Mouse (Mus musculus) brain, adult 2 months (tissue): ENCODE results near the gene Slc5a5.

Experiments
- DNase-seq: peaks from one replicate; pipeline ENCODE4 v3.0.0; 2011; ENCODE audit warnings: low read depth, low spot score

Slc5a5 gene

GRCm38 (mm10) chr8:70880546-70880945 is 12.0 kb downstream of the Slc5a5 start:
- peak; percentile 71 for DNase-seq

- peak; percentile 96 for DNase-seq
Measured at GRCm38 (mm10) chr8:70880126-70880525, 12.4 kb downstream of the Slc5a5 start.

- DNase-seq: peak; percentile 88
Measured at GRCm38 (mm10) chr8:70879500-70879899, 13.1 kb downstream of the Slc5a5 start.

- no peak for DNase-seq
Measured at GRCm38 (mm10) chr8:70878178-70878577, 14.4 kb downstream of the Slc5a5 start.

- no peak for DNase-seq
Measured at GRCm38 (mm10) chr8:70876382-70876781, 16.2 kb downstream of the Slc5a5 start.

GRCm38 (mm10) chr8:70874441-70874840 is 18.1 kb downstream of the Slc5a5 start:
- no peak for DNase-seq

- DNase-seq: peak; percentile 97
Measured at GRCm38 (mm10) chr8:70873364-70873985, 19.1 kb downstream of the Slc5a5 start, which contains the start of gene Ccdc124. Gene Ccdc124, minus strand, starts transcription at chr8:70873935.

GRCm38 (mm10) chr8:70872643-70873363 is 19.8 kb downstream of the Slc5a5 start:
- peak; percentile 48 for DNase-seq

- no peak for DNase-seq
Measured at GRCm38 (mm10) chr8:70871195-70871807, 21.3 kb downstream of the Slc5a5 start.

- peak; percentile 86 for DNase-seq
Measured at GRCm38 (mm10) chr8:70869601-70870041, 22.9 kb downstream of the Slc5a5 start.

GRCm38 (mm10) chr8:70869199-70869571 is 23.4 kb downstream of the Slc5a5 start:
- DNase-seq: no peak

- no peak for DNase-seq
Measured at GRCm38 (mm10) chr8:70868559-70869198, 23.9 kb downstream of the Slc5a5 start.

- DNase-seq: no peak
Measured at GRCm38 (mm10) chr8:70866566-70866965, 26.0 kb downstream of the Slc5a5 start.

GRCm38 (mm10) chr8:70866001-70866520 is 26.5 kb downstream of the Slc5a5 start:
- no peak for DNase-seq

GRCm38 (mm10) chr8:70865350-70866000 is 27.1 kb downstream of the Slc5a5 start:
- peak; percentile 99 for DNase-seq

GRCm38 (mm10) chr8:70864712-70865221 is 27.8 kb downstream of the Slc5a5 start:
- no peak for DNase-seq

- DNase-seq: no peak
Measured at GRCm38 (mm10) chr8:70863956-70864711, 28.4 kb downstream of the Slc5a5 start.

- DNase-seq: no peak
Measured at GRCm38 (mm10) chr8:70862824-70863641, 29.5 kb downstream of the Slc5a5 start, which contains the start of gene Kcnn1. Gene Kcnn1, minus strand, starts transcription at chr8:70863258.

GRCm38 (mm10) chr8:70857516-70857915 is 35.0 kb downstream of the Slc5a5 start:
- DNase-seq: no peak
